Mouse (Mus musculus) embryonic fibroblast, embryonic 13.5 days (primary cell): ENCODE measurements around the gene Sgsm2.

Experiments
- CTCF ChIP-seq: IDR thresholded peaks from 2 replicates; pipeline ENCODE4 v1.5.1; 2011; ENCODE audit warnings: mild to moderate bottlenecking, control low read depth, low read length, moderate library complexity, borderline replicate concordance; ENCODE audit not compliant: insufficient read depth
- POLR2A ChIP-seq: IDR thresholded peaks from 2 replicates; pipeline ENCODE4 v1.6.1; 2011; ENCODE audit warnings: low read depth, mild to moderate bottlenecking, control low read depth, low read length, moderate library complexity

- no peak for TF ChIP-seq POLR2A
- no peak for TF ChIP-seq CTCF
These were observed 30.2 kb downstream of the Sgsm2 start for GRCm38 (mm10) chr11:74866640-74867039.
